Mouse (Mus musculus) urinary bladder, postnatal 4 days (tissue): ENCODE data around the gene Trim38.
"Not testable (repeated sequence)": the region's sequence is repeated elsewhere in the genome, so short reads cannot be mapped to it uniquely, and the experiment has no call there.

ENCODE experiments used
- DNase-seq, 2 experiments: peaks; one replicate each; pipeline ENCODE4 v3.0.0; 2021 to 2022; ENCODE audit warnings: low spot score in 2 of 2

Trim38 gene

DNA sequence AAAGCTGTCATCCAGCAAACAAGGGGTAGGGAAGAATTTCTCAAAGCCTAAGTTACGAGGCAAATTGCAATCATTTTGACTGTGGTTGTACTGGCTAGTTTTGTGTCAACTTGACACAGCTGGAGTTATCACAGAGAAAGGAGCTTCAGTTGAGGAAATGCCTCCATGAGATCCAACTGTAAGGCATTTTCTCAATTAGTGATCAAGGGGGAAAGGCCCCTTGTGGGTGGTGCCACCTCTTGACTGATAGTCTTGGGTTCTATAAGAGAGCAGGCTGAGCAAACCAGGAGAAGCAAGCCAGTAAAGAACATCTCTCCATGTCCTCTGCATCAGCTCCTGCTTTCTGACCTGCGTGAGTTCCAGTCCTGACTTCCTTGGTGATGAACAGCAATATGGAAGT lies at the start of gene Trim38:
Trim38 (plus strand) TSS at position 301 of the 400 bp plus-strand sequence.
- not testable (repeated sequence) for DNase-seq

DNA sequence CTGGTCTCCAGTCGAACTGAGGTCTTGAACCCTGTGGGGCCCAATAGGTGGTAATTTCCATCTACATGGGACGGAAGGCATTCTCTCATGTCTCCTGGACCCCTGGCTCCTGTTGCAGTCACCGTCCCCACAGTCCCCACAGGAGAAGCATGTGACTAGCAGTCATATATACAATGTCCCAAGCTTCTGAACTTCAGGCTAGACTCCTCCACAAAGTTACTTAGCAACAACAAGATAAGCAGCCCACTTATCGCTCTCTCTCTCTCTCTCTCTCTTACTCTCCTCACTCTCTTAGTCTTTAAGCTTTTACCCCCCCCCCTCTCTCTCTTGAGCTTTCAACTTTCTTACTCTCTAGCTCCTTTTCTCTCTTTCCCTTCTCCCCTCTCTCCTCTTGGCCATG lies 45.5 kb upstream of the Trim38 start:
- DNase-seq = no peak

- DNase-seq = no peak
Observed at GRCm38 (mm10) chr13:23725213-23725612, 44.5 kb upstream of the Trim38 start.

DNA sequence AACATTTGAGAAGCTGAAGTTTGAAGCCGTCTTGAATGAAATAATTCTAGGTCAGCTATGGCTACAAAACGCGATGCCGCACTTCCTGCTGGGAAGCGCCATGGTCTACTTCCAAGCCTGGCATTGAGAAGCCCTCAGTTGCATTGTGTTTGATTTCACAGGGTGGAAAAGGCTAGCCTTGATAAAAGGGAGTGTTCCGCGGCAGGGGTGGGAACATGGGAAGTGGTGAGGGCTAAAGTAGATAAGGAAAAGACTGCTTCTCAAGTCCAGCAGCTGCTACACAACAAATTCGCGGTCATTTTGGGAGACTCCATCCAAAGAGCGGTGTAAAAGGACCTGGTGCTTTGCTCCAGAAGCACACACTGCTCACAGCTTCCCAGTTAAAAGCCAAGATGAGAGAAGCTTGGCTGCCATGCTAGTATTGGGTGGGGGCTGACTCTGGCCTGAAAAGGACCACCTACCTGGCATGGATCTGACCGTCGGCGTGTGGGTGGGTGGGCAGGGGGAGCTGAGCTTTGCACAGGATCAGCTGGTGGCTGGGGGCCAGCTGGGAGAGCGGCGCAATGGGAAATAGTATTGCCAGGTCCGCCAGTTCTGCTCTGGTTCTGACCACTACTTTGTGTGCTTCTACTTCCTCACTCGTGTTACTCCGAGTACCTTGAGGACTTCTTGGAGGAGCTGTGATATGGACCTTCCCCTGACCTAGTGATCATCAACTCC lies 41.1 kb upstream of the Trim38 start:
- DNase-seq = no peak

DNA sequence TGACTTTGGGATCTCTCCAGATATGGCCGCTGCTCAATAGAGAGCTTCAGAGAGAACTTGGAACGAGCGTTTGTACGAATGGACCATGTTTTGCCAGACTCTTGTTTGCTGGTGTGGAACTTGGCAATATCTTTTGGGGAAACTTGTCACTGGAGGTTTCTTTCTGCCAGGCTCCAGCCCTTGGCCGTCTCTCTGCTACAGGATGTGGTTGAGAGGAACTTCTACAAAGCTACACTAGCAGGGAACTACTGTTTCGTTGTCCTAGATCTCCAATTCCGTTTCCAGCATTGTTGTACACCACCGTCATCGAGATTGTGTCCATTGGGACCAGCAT lies 40.6 kb upstream of the Trim38 start:
- DNase-seq = no peak

- DNase-seq = no peak
Observed at GRCm38 (mm10) chr13:23729706-23730105, 40.0 kb upstream of the Trim38 start.

DNA sequence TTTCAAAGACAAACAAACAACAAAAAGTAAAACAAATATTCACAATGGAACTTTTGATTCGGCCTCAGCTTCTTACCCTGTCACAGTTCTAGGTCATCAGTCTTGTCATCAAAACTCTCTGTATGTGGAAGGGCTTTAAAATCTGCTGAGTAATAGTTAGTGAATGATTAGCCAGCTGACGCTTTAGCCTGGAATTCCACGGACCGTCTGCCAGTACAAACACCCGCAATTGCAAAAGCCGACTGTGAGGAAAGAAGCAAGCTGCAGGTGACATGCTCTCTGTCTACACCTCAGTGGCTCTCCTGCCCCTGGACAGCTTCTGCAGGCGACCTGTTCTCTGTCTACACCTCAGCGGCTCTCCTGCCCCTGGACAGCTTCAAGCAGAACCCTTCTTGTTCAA lies 39.2 kb upstream of the Trim38 start:
- no peak for DNase-seq

GRCm38 (mm10) chr13:23732156-23732804 lies 37.4 kb upstream of the Trim38 start:
- DNase-seq = no peak

GRCm38 (mm10) chr13:23737091-23737490 lies 32.6 kb upstream of the Trim38 start:
- no peak for DNase-seq

GRCm38 (mm10) chr13:23738041-23738440 lies 31.7 kb upstream of the Trim38 start:
- no peak for DNase-seq

GRCm38 (mm10) chr13:23738677-23739068 lies 31.0 kb upstream of the Trim38 start, which contains the start of gene Hist1h1c:
TSS of gene Hist1h1c (plus strand) at chr13:23738808.
- peak; percentile 86 to 92 for DNase-seq

- peak; percentile 88 to 91 for DNase-seq
Observed at GRCm38 (mm10) chr13:23739069-23739921, 30.4 kb upstream of the Trim38 start.

- no peak for DNase-seq
Observed at GRCm38 (mm10) chr13:23739922-23740252, 29.8 kb upstream of the Trim38 start.

DNA sequence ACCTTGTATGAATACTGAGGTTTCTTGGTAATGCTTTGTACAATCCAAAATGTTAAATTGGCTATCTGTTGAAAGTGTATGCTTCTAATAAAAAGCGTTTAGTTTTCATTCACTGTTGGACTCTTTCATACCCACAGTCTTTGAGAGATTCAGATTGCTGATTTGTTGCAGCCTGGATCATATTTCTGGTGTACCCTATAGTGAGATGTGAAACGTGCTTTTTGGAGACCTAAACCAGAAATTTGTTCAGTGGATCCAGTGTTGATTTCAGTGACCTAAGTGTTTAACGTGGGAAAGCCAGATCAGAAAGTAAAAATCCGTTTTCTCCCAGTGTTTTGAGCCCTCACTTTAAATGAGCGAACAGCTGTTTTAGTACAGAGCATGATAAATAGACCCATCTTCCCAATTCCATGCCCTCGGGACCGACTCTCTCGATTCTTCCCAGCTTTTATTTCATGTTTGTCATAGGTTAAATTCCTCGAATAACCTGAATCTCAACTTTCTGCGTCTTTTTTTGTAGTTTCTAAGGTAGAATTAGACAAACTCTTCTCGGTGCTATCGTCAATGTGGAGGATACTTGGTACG lies 29.4 kb upstream of the Trim38 start:
- no peak for DNase-seq

DNA sequence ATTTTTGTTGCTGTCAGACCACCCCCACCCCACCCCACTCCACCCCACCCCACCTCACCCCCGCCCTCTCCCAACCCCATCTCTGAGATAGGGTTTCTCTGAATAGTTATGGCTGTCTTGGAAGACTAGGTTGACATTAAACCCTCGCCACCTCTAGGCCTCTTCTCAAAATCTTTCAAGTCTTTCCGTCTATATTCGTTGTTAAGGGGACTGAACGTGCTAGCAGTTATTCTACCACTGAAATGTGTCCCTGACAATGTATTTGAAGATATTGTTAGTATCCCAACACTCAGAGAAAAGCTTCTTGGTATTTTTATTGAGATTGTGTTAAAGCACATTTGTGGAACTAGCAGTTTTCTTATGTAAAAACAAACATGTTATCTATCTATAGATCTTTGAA lies 28.8 kb upstream of the Trim38 start:
- no peak for DNase-seq

GRCm38 (mm10) chr13:23742007-23742406 lies 27.7 kb upstream of the Trim38 start:
- no peak for DNase-seq

DNA sequence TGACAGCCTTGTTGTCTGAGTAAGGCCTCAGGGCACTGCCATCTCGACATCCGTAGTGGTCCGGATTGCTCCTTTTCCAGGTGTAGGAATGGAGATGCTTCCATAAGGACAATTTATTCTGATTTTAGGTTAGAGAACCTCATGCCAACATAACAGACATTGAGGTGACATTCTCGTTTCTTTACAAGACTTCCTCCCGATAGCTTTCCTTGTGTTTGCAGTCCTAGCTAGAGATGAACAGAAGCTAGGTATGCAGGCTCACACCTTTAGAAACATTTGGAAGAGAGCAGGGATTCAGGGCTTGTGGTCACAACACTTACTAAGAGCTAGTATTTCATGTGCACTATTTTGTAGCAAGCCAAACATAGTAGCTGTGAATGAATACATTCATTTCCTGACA lies 26.5 kb upstream of the Trim38 start:
- no peak for DNase-seq

DNA sequence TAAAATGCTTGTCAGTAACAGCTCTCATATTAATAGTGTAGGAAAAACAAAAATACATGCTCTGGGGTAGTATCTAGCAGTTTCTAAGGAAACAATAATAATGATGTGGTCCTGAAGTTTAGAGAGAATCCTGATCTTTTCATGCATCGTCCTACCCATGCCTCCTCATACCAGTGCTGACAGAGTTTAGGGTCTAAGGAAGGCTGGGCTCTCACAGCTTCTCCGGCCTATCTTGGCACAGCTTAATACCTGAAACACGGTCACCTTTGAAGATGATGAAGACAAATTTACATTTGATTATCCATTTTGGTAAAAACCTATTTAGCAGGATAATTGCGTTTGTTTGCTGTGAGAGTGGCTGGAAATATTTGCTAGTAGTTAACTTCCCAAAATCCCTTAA lies 25.8 kb upstream of the Trim38 start:
- DNase-seq = no peak

- no peak for DNase-seq
Observed at GRCm38 (mm10) chr13:23744421-23745380, 25.0 kb upstream of the Trim38 start.

DNA sequence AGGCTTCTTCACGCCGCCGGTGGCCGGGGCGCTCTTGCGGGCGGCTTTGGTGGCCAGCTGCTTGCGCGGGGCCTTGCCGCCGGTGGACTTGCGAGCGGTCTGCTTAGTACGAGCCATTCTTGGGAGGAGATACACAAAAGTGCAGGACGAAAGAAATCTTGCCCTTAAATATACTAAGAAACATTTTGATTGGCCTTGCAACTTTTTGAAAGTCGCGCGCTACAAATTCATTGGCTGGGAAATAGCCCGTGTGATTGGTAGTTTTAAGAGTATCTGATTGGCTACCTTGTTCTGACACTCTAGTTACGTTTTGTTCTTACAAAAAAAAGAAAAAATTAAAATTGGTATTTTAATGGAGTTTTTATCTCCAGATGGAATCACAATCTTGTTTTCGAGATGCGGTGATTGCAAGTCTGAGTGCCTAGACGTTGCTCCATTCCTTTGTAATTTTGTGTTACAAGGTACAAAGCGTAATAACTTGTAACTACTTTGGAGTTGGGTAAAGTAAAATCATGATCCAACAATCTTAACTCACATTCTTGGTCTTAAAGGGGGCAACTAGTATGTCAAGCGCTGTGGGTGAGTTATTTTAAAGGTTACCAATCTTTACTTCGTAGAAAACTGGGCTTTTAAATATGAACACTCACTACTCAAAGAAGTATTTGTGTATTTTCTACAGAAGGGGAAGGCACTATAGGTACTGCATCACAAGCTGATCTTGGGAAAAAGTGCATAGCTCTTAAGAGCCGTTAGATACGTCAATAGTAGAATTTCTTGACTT lies 24.1 kb upstream of the Trim38 start, which contains the start of gene Hist1h3c:
Hist1h3c (minus strand) TSS at position 222 of the 781 bp plus-strand sequence.
- DNase-seq = peak; percentile 70 to 84
